In genomic region chr2:116065057-116065456, GRCm38 (mm10) we compare ENCODE assay signal across 8 mouse cellular contexts. TPM values are rescaled to one million over a fixed set of nuclear protein-coding genes. Genes with fewer than 3 reads are reported as not detected.
A peak's percentile ranks its signal among the peaks of the same experiment; 100 is the strongest.
DNase-seq lines count a peak whose midpoint lies in the region; ATAC-seq and TF ChIP-seq lines count a peak whose summit lies in the region.

No protein-coding gene starts in this region.

- peak; percentile 14; the same call in 1 of the 2 replicates for TF ChIP-seq POLR2A in brain, embryonic 14.5 days (IDR thresholded peaks at IDR 0.05; ENCODE audit: borderline replicate concordance, extremely low read depth, insufficient read depth, insufficient read length, poor library complexity, severe bottlenecking)

- no peak for TF ChIP-seq CTCF in brain, embryonic 14.5 days (IDR thresholded peaks at IDR 0.05; ENCODE audit: borderline replicate concordance, extremely low read depth, insufficient read depth, insufficient read length)
- TF ChIP-seq CTCF in heart, postnatal 0 days (IDR thresholded peaks at IDR 0.05; ENCODE audit: low read depth), result no peak

- DNase-seq in brain, embryonic 14.5 days (ENCODE audit: low read depth), result peak; percentile 91
- no peak for DNase-seq in heart, postnatal 0 days (ENCODE audit: low spot score)
- DNase-seq in layer of hippocampus, adult 9-11 months, result no peak
- no peak for DNase-seq in gastrocnemius, postnatal 10 days

- no peaks in the 10 kb centered on the region for H3K4me1 ChIP-seq in erythroblast, embryonic 14.5 days (ENCODE audit: control insufficient read depth)
- no peaks in the 10 kb centered on the region for H3K4me1 ChIP-seq in heart, postnatal 0 days (ENCODE audit: control insufficient read depth, insufficient read depth)
- H3K4me1 ChIP-seq in liver, embryonic 12.5 days, result peaks cover 8% of the 10 kb centered on the region
- H3K4me1 ChIP-seq in stomach, embryonic 15.5 days, result 0 out of 2 replicates have a peak, but pooled peaks cover 3% of the 10 kb centered on the region

- peak overlapping the region; percentile 98 for H3K9ac ChIP-seq in heart, postnatal 0 days (replicated peaks; ENCODE audit: low read depth, low read length)
- no peak overlapping the region for H3K9ac ChIP-seq in liver, embryonic 12.5 days
- H3K9ac ChIP-seq in stomach, embryonic 15.5 days, result peak overlapping the region; percentile 58; the same call in 1 of the 2 replicates

- peak overlapping the region; percentile 96 for H3K27ac ChIP-seq in heart, postnatal 0 days (ENCODE audit: low read depth)
- peak overlapping the region; percentile 56; the same call in 1 of the 2 replicates for H3K27ac ChIP-seq in liver, embryonic 12.5 days
- H3K27ac ChIP-seq in stomach, embryonic 15.5 days, result peak overlapping the region; percentile 99

- TF ChIP-seq EP300 in heart, postnatal 0 days (IDR thresholded peaks at IDR 0.05; ENCODE audit: low read depth), result no peak

- no peaks in the 10 kb centered on the region for H3K36me3 ChIP-seq in erythroblast, embryonic 14.5 days (ENCODE audit: control insufficient read depth)
- no peaks in the 10 kb centered on the region for H3K36me3 ChIP-seq in heart, postnatal 0 days (replicated peaks; ENCODE audit: control insufficient read depth, insufficient read depth, low read length)
- no peaks in the 10 kb centered on the region for H3K36me3 ChIP-seq in liver, embryonic 12.5 days
- H3K36me3 ChIP-seq in stomach, embryonic 15.5 days, result 0 out of 2 replicates have a peak, but pooled peaks cover 4% of the 10 kb centered on the region

- peaks cover 2% of the 10 kb centered on the region; the same call in 1 of the 2 replicates for H3K9me3 ChIP-seq in erythroblast, embryonic 14.5 days (ENCODE audit: control insufficient read depth, low read length)
- no peaks in the 10 kb centered on the region for H3K9me3 ChIP-seq in heart, postnatal 0 days (replicated peaks; ENCODE audit: control insufficient read depth, low read length)
- no peaks in the 10 kb centered on the region for H3K9me3 ChIP-seq in liver, embryonic 12.5 days (replicated peaks)
- no peaks in the 10 kb centered on the region for H3K9me3 ChIP-seq in stomach, embryonic 15.5 days

- WGBS in heart, postnatal 0 days, result 0% methylated on average over 10 of the region's 10 CpGs
- 2% methylated on average over 9 of the region's 10 CpGs for WGBS in liver, embryonic 12.5 days (ENCODE audit: insufficient replicate concordance)
- WGBS in stomach, embryonic 15.5 days, result 0% methylated on average over 9 of the region's 10 CpGs

- peaks cover 99% of the 10 kb centered on the region for H3K27me3 ChIP-seq in erythroblast, embryonic 14.5 days (ENCODE audit: control insufficient read depth)
- H3K27me3 ChIP-seq in heart, postnatal 0 days (ENCODE audit: control insufficient read depth, insufficient read depth, low read length), result no peaks in the 10 kb centered on the region
- peaks cover 100% of the 10 kb centered on the region for H3K27me3 ChIP-seq in liver, embryonic 12.5 days (replicated peaks)
- H3K27me3 ChIP-seq in stomach, embryonic 15.5 days (replicated peaks), result no peaks in the 10 kb centered on the region

- no peak for ATAC-seq in erythroblast, adult 5-6 weeks (replicated peaks; ENCODE audit: low FRiP score, poor library complexity, severe bottlenecking)
- no peak for ATAC-seq in heart, postnatal 0 days (ENCODE audit: insufficient read depth, low read depth)
- ATAC-seq in liver, embryonic 12.5 days, result no peak
- ATAC-seq in stomach, embryonic 15.5 days (ENCODE audit: insufficient read depth, low FRiP score, low read depth), result no peak

- peak overlapping the region; percentile 41 for H3K4me3 ChIP-seq in erythroblast, embryonic 14.5 days (replicated peaks)
- H3K4me3 ChIP-seq in heart, postnatal 0 days (ENCODE audit: low read depth, low read length), result peak overlapping the region; percentile 85
- peak overlapping the region; percentile 59 for H3K4me3 ChIP-seq in liver, embryonic 12.5 days
- peak overlapping the region; percentile 69 for H3K4me3 ChIP-seq in stomach, embryonic 15.5 days (replicated peaks)

- H3K4me2 ChIP-seq in heart, postnatal 0 days (ENCODE audit: low read depth, low read length), result peak overlapping the region; percentile 86
- H3K4me2 ChIP-seq in liver, embryonic 12.5 days, result peak overlapping the region; percentile 68
- H3K4me2 ChIP-seq in stomach, embryonic 15.5 days, result peak overlapping the region; percentile 71

RNA-seq across cellular contexts. Expression of gene Meis2, which starts 0.6 kb away (rescaled TPM):
- polyA plus RNA-seq in erythroblast, embryonic 14.5 days (2012), result not detected in 2 replicates
- total RNA-seq in erythroblast, adult 5-6 weeks (2015; ENCODE audit: low replicate concordance), result 0.63 TPM in 1 of 2 replicates, not detected in the other
- total RNA-seq in erythroblast, adult 5-6 weeks (2017; ENCODE audit: low replicate concordance), result not detected in 2 replicates
- 134 and 209 TPM in 2 replicates for polyA plus RNA-seq in brain, embryonic 14.5 days (2012; rRNA removed)
- 30.5 and 42.2 TPM in 2 replicates for total RNA-seq in heart, postnatal 0 days (2014; rRNA removed; ENCODE audit: low replicate concordance)
- 15.4 and 15.7 TPM in 2 replicates for polyA plus RNA-seq in heart, postnatal 0 days (2015; fragmentation: Nextera tagmentation; extraction: Ambion mirVana)
- 5.9 and 6.0 TPM in 2 replicates for polyA plus RNA-seq in liver, embryonic 12.5 days (2016; fragmentation: Nextera tagmentation; extraction: Ambion mirVana)
- 53.0 and 57.8 TPM in 2 replicates for polyA plus RNA-seq in stomach, embryonic 15.5 days (2015; fragmentation: Nextera tagmentation; extraction: Ambion mirVana)
- 1 to 10 TPM; 4.0 to 5.2 TPM for total RNA-seq in gastrocnemius, postnatal 10 days (2021)
